Mouse (Mus musculus) neutrophil, adult 5-6 weeks (primary cell): ENCODE measurements around the gene Tas2r124. TPM values are rescaled to one million over a fixed set of nuclear protein-coding genes. Genes with fewer than 3 reads are reported as not detected.

Experiments used
- ATAC-seq: fragments of 151-379, 151-347 bp; 2 replicates; pipeline ENCODE4 v1.8.0; 2017; ENCODE audit warnings: mild to moderate bottlenecking, moderate TSS enrichment; ENCODE audit not compliant: insufficient number of reproducible peaks, poor library complexity, low FRiP score, severe bottlenecking; ENCODE audit errors: extremely low read depth
- total RNA-seq: library from RNA; stranded (forward); fragments of 200-1000 nt; gene quantifications from 2 replicates; pipeline ENCODE4 v1.2.3, GENCODE M21; 2017

Tas2r124 gene
- not detected in 2 replicates for total RNA-seq

- ATAC-seq: no peak
These were observed at the start of gene Tas2r124 for GRCm38 (mm10) chr6:132754430-132754829. Gene Tas2r124, plus strand, starts transcription at chr6:132754730.

GRCm38 (mm10) chr6:132711828-132712227, 42.7 kb upstream of the Tas2r124 start, which contains the start of gene Tas2r122:
Gene Tas2r122, minus strand, starts transcription at chr6:132711928.
- no peak for ATAC-seq

GRCm38 (mm10) chr6:132737935-132738334, 16.6 kb upstream of the Tas2r124 start, which contains the start of gene Tas2r115:
Gene Tas2r115, minus strand, starts transcription at chr6:132738035.
- no peak for ATAC-seq

- no peak for ATAC-seq
These were observed 4.3 kb upstream of the Tas2r124 start for GRCm38 (mm10) chr6:132750206-132750605.

- ATAC-seq: no peak
These were observed 7.3 kb downstream of the Tas2r124 start, which contains the start of gene Tas2r102 for GRCm38 (mm10) chr6:132761831-132762230. Gene Tas2r102, plus strand, starts transcription at chr6:132762131.

- no peak for ATAC-seq
These were observed 23.5 kb downstream of the Tas2r124 start, which contains the start of gene Tas2r136 for GRCm38 (mm10) chr6:132778062-132778461. Gene Tas2r136, minus strand, starts transcription at chr6:132778162.

GRCm38 (mm10) chr6:132795393-132795792, 40.9 kb downstream of the Tas2r124 start:
- no peak for ATAC-seq

GRCm38 (mm10) chr6:132802518-132802917, 48.0 kb downstream of the Tas2r124 start, which contains the start of gene Tas2r117:
Gene Tas2r117, plus strand, starts transcription at chr6:132802818.
- ATAC-seq: no peak

Other genes starting within 250 kb of the Tas2r124 start
- gene Prh1, start 184.9 kb upstream of the Tas2r124 start, total RNA-seq: not detected in 2 replicates
- gene Prp2, start 158.8 kb upstream of the Tas2r124 start, total RNA-seq: not detected in 2 replicates
- gene A630073D07Rik, start 103.2 kb upstream of the Tas2r124 start, total RNA-seq: not detected in 2 replicates
- gene Tas2r120, start 97.8 kb upstream of the Tas2r124 start, total RNA-seq: not detected in 2 replicates
- not detected in 2 replicates for gene Tas2r121, start 53.7 kb upstream of the Tas2r124 start, total RNA-seq
- not detected in 2 replicates for gene Tas2r122, start 42.8 kb upstream of the Tas2r124 start, total RNA-seq
- gene Tas2r115, start 16.7 kb upstream of the Tas2r124 start, total RNA-seq: not detected in 2 replicates
- gene Tas2r102, start 7.4 kb downstream of the Tas2r124 start, total RNA-seq: not detected in 2 replicates
- not detected in 2 replicates for gene Tas2r136, start 23.4 kb downstream of the Tas2r124 start, total RNA-seq
- not detected in 2 replicates for gene Tas2r117, start 48.1 kb downstream of the Tas2r124 start, total RNA-seq
- not detected in 2 replicates for gene Tas2r123, start 92.4 kb downstream of the Tas2r124 start, total RNA-seq
- gene Tas2r116, start 100.7 kb downstream of the Tas2r124 start, total RNA-seq: not detected in 2 replicates
- gene Tas2r110, start 113.3 kb downstream of the Tas2r124 start, total RNA-seq: not detected in 2 replicates
- gene Tas2r113, start 138.3 kb downstream of the Tas2r124 start, total RNA-seq: not detected in 2 replicates
- gene Tas2r125, start 154.9 kb downstream of the Tas2r124 start, total RNA-seq: not detected in 2 replicates
- gene Tas2r129, start 196.4 kb downstream of the Tas2r124 start, total RNA-seq: not detected in 2 replicates
- not detected in 2 replicates for gene Tas2r131, start 203.2 kb downstream of the Tas2r124 start, total RNA-seq
- not detected in 2 replicates for gene Tas2r109, start 226.2 kb downstream of the Tas2r124 start, total RNA-seq